Mouse (Mus musculus) cortical plate, adult 2 months (tissue): ENCODE results near the gene Supt5. TPM values are rescaled to one million over a fixed set of nuclear protein-coding genes. Genes with fewer than 3 reads are reported as not detected.
"Not testable (repeated sequence)": the region's sequence is repeated elsewhere in the genome, so short reads cannot be mapped to it uniquely, and the experiment has no call there.

Experiments used
- H3K27ac ChIP-seq: fragments of 200-500 bp; 2 replicates; pipeline ENCODE4 v1.5.1; 2012; ENCODE audit warnings: low read length, control low read depth, inconsistent platforms; ENCODE audit not compliant: insufficient read depth
- H3K4me1 ChIP-seq: fragments of 200-500 bp; 2 replicates; pipeline ENCODE4 v1.6.1; 2011; ENCODE audit warnings: low read length; ENCODE audit not compliant: control insufficient read depth, insufficient read depth
- H3K4me3 ChIP-seq: fragments of 200-500 bp; 2 replicates; pipeline ENCODE4 v1.5.1; 2011; ENCODE audit warnings: mild to moderate bottlenecking, low read length, control low read depth; ENCODE audit not compliant: insufficient read depth
- CTCF ChIP-seq: fragments of 200-500 bp; IDR thresholded peaks from 2 replicates; pipeline ENCODE4 v1.5.1; 2011; ENCODE audit warnings: mild to moderate bottlenecking, control low read depth, low read length; ENCODE audit not compliant: insufficient read depth; ENCODE audit errors: extremely low read depth
- POLR2A ChIP-seq: fragments of 200-500 bp; IDR thresholded peaks from 2 replicates; pipeline ENCODE4 v1.6.1; 2011; ENCODE audit warnings: mild to moderate bottlenecking, low read length, control low read depth; ENCODE audit not compliant: insufficient read depth; ENCODE audit errors: extremely low read depth
- polyA plus RNA-seq: library from polyadenylated mRNA; depleted of rRNA; stranded (reverse); fragments of >200 nt; gene quantifications from 2 replicates; pipeline ENCODE4 v1.2.3, GENCODE M21; 2012; rRNA removed

Supt5 gene
- polyA plus RNA-seq, result 112 and 113 TPM in 2 replicates

- Histone ChIP-seq H3K4me3 (peak within 1 kb of the TSS; percentile 77), H3K27ac (peak within 1 kb of the TSS; percentile 25; the same call in 1 of the 2 replicates), H3K4me1 (peaks cover 2% of the 10 kb centered on the region; the same call in 1 of the 2 replicates)
- TF ChIP-seq CTCF, result no peak
- TF ChIP-seq POLR2A, result peak; percentile 83
These were observed at the start of gene Supt5 for GRCm38 (mm10) chr7:28338108-28338998. Gene Supt5 (minus strand): TSS chr7:28338746.

- H3K4me1 ChIP-seq, H3K4me3 ChIP-seq, H3K27ac ChIP-seq: not testable (repeated sequence)
These were observed 48.8 kb upstream of the Supt5 start for GRCm38 (mm10) chr7:28387384-28387783.

- not testable (repeated sequence) for H3K27ac ChIP-seq, H3K4me3 ChIP-seq, H3K4me1 ChIP-seq
These were observed 48.3 kb upstream of the Supt5 start for GRCm38 (mm10) chr7:28386877-28387276.

GRCm38 (mm10) chr7:28386462-28386861, 47.9 kb upstream of the Supt5 start:
- H3K27ac ChIP-seq, result no peak overlapping the region
- TF ChIP-seq CTCF, result peak; percentile 88
- TF ChIP-seq POLR2A, result no peak
- no peak overlapping the region for H3K4me3 ChIP-seq
- peaks cover 5% of the 10 kb centered on the region for H3K4me1 ChIP-seq

GRCm38 (mm10) chr7:28386007-28386406, 47.5 kb upstream of the Supt5 start:
- H3K27ac ChIP-seq, result no peak overlapping the region
- H3K4me3 ChIP-seq, result no peak overlapping the region
- TF ChIP-seq CTCF (no peak), POLR2A (no peak)
- peaks cover 5% of the 10 kb centered on the region for H3K4me1 ChIP-seq

GRCm38 (mm10) chr7:28385196-28385595, 46.6 kb upstream of the Supt5 start:
- peaks cover 5% of the 10 kb centered on the region for H3K4me1 ChIP-seq
- TF ChIP-seq POLR2A (no peak), CTCF (no peak)
- H3K4me3 ChIP-seq, result no peak overlapping the region
- no peak overlapping the region for H3K27ac ChIP-seq

- no peak overlapping the region for H3K27ac ChIP-seq
- H3K4me3 ChIP-seq, result no peak overlapping the region
- TF ChIP-seq CTCF (no peak), POLR2A (no peak)
- H3K4me1 ChIP-seq, result peaks cover 5% of the 10 kb centered on the region
These were observed 45.6 kb upstream of the Supt5 start for GRCm38 (mm10) chr7:28384162-28384561.

GRCm38 (mm10) chr7:28383606-28384005, 45.1 kb upstream of the Supt5 start:
- H3K4me1 ChIP-seq, result peaks cover 5% of the 10 kb centered on the region

GRCm38 (mm10) chr7:28382981-28383396, 44.4 kb upstream of the Supt5 start:
- no peak overlapping the region for H3K4me3 ChIP-seq
- TF ChIP-seq CTCF, result no peak
- TF ChIP-seq POLR2A, result peak; percentile 54; the same call in 1 of the 2 replicates
- peaks cover 5% of the 10 kb centered on the region for H3K4me1 ChIP-seq
- peak overlapping the region; percentile 31 for H3K27ac ChIP-seq

More at GRCm38 (mm10) chr7:28383606-28384005, 45.1 kb upstream of the Supt5 start:
- H3K27ac ChIP-seq, result peak overlapping the region; percentile 31
- TF ChIP-seq POLR2A, result no peak
- no peak for TF ChIP-seq CTCF
- no peak overlapping the region for H3K4me3 ChIP-seq

- H3K27ac ChIP-seq, result peak overlapping the region; percentile 31
- peaks cover 5% of the 10 kb centered on the region for H3K4me1 ChIP-seq
- no peak overlapping the region for H3K4me3 ChIP-seq
- TF ChIP-seq POLR2A, result no peak
- no peak for TF ChIP-seq CTCF
These were observed 43.9 kb upstream of the Supt5 start for GRCm38 (mm10) chr7:28382347-28382951.
